Mouse (Mus musculus) large intestine, adult 2 months (tissue): ENCODE measurements around the gene Arf3. TPM values are rescaled to one million over a fixed set of nuclear protein-coding genes. Genes with fewer than 3 reads are reported as not detected.
A peak's percentile ranks its signal among the peaks of the same experiment; 100 is the strongest.
"Not testable (repeated sequence)": the region's sequence is repeated elsewhere in the genome, so short reads cannot be mapped to it uniquely, and the experiment has no call there.

ENCODE experiments used
- DNase-seq: peaks from one replicate; pipeline ENCODE4 v3.0.0-alpha.2; 2012; ENCODE audit warnings: low read depth, low spot score
- WGBS: fragments of 180-500 bp; shearing (Covaris S2); methylation state at CpG from one replicate; pipeline ENCODE4 v1.1.7; 2018; 5-methylcytosine and 5-hydroxymethylcytosine counted together
- polyA plus RNA-seq: library from polyadenylated mRNA; depleted of rRNA; stranded (reverse); fragments of >200 nt; gene quantifications from 2 replicates; pipeline ENCODE4 v1.2.3, GENCODE M21; 2012; rRNA removed

The Arf3 gene
- 99.2 and 104 TPM in 2 replicates for polyA plus RNA-seq

DNA sequence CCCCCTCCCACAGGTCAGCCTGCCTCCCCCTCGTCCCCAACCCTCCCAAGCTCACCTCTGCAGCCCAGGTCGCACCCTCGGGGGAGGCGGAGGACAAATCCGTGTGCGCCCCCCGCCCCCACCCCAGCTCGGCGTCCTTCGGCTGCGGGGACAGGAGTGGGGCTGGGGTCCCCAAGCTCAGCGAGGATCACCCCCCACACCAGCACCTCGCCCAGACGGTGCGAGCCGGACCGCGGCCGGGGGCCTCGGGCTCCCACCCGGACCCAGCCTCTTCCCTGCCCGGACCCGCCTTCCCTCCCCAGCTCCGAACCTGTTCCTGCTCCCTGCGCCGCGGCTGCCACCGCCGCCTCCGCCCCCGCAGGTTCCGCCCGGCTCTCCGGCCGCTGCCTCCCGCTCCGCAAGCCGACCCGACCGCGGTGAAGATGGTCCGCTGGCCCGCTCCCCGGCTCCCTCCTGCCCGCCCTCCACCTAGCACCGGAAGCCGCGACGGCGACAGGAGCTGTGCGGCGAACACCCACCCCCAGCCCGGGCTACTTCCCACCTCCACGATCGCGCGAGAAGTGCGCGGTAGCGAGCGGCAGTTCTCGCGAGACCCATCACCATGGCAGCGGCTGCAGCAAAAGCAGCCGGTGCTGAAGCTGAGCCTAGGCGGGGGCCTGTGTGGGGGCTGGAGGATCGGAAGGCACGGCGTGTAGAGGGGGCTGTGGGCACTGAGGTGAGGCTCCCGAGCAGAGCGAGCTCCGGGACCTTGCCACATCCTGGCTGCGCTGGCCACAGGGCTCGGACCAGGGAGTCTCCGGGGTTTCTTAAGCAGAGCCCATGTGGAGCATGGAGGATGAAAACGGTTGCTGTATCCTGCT lies at the start of gene Arf3:
Gene Arf3, minus strand, starts transcription at position 545 of the 860 bp plus-strand sequence.
- DNase-seq: peak; percentile 76
- 2% methylated on average over 70 of the region's 76 CpGs for WGBS

GRCm38 (mm10) chr15:98810212-98810611 lies 47.2 kb upstream of the Arf3 start:
- WGBS: 78% methylated on average over 6 of the region's 6 CpGs
- not testable (repeated sequence) for DNase-seq

DNA sequence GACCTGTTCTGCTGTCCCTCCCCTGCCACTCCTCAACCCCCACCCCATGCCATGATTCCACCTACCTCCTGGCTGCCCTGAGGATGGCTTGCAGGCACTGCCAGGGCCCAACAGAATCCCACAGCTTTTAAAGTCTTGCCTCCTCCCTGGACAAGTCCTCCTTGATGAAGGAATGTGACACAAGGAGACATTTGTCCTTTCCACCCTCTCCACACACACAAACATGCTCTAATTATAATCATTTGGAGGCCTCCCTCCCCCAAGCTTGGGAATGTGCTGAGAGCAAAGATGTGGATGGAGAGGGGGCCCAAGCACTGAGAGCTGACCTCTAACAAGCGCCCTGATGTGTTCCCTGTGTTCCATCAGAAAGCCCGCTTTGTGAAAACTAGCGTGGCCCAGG lies 46.4 kb upstream of the Arf3 start, which contains the start of gene Ddn:
Gene Ddn, minus strand, starts transcription at position 101 of the 400 bp plus-strand sequence.
- no peak for DNase-seq
- WGBS: 82% methylated on average over 3 of the region's 3 CpGs

GRCm38 (mm10) chr15:98808651-98809134 lies 45.7 kb upstream of the Arf3 start:
- 24% methylated on average over 6 of the region's 6 CpGs for WGBS
- no peak for DNase-seq

- 3% methylated on average over 32 of the region's 34 CpGs for WGBS
- no peak for DNase-seq
Observed at GRCm38 (mm10) chr15:98807895-98808650, 45.1 kb upstream of the Arf3 start.

GRCm38 (mm10) chr15:98806809-98807770 lies 44.1 kb upstream of the Arf3 start:
- no peak for DNase-seq
- 4% methylated on average over 58 of the region's 58 CpGs for WGBS

DNA sequence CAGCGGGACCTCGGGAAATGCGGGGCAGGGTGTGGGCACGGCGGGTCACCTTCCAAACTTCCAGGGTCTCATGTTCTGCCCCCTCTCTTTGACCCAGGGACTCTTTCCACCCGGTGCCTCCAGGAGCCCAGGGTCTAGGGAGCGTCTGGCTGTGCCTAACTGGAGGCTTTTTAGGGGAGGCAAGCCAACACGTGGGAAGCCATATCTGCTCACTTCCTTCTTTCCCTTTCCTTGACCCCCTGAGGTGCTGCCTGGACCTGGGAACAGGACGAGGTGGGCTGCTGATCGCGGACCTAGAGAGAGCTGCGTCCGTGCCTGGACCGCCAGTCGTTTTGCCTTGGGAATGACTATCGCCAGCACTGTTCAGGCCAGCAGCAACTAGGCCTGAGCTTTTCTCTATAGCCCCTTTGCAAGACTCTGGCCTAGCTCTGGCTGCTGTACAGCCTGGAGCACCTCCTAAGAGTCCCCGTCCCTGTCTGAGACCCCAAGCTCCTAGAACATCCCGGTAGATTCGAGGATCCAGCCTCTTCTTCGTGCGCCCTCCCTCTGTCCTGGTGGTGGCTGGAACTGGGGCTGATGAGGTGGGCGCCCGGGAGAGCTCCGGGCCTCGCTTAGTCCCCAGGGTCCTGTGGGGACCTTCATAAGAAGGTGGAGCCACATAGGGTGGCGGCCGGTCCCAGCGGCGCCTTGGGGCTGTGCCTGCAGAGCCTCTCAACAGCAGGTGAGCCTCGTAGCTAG lies 43.2 kb upstream of the Arf3 start:
- WGBS: 36% methylated on average over 30 of the region's 30 CpGs
- no peak for DNase-seq

GRCm38 (mm10) chr15:98805324-98806040 lies 42.5 kb upstream of the Arf3 start:
- DNase-seq: no peak

DNA sequence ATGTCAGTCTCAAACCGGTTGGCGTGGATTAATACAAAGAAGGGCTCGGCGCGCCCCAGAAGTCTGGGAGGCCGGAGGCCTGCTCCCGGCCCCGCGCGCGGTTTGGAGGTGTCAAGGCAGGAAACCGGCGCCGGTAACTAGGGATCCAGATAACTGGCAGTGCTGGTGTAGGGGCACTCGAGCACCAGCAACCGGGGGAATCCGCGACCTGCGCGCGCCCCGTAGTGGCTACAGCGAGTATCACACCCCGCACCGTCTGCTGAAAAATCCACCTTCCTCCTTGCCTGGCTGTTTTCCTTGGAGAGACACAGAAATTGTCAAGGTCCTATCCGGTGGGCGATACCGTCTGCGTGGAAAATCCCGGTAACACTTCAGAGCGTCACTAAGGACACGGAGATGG lies 41.0 kb upstream of the Arf3 start:
- DNase-seq: no peak
- WGBS: 2% methylated on average over 32 of the region's 32 CpGs

More at GRCm38 (mm10) chr15:98805324-98806040, 42.5 kb upstream of the Arf3 start:
- WGBS: 4% methylated on average over 64 of the region's 64 CpGs

GRCm38 (mm10) chr15:98802926-98803325 lies 39.9 kb upstream of the Arf3 start:
- WGBS: 14% methylated on average over 8 of the region's 8 CpGs
- DNase-seq: no peak

- WGBS: 11% methylated on average over 12 of the region's 12 CpGs
- DNase-seq: no peak
Observed at GRCm38 (mm10) chr15:98799396-98799795, 36.4 kb upstream of the Arf3 start.

- DNase-seq: no peak
- 58% methylated on average over 3 of the region's 3 CpGs for WGBS
Observed at GRCm38 (mm10) chr15:98798903-98799302, 35.9 kb upstream of the Arf3 start.

DNA sequence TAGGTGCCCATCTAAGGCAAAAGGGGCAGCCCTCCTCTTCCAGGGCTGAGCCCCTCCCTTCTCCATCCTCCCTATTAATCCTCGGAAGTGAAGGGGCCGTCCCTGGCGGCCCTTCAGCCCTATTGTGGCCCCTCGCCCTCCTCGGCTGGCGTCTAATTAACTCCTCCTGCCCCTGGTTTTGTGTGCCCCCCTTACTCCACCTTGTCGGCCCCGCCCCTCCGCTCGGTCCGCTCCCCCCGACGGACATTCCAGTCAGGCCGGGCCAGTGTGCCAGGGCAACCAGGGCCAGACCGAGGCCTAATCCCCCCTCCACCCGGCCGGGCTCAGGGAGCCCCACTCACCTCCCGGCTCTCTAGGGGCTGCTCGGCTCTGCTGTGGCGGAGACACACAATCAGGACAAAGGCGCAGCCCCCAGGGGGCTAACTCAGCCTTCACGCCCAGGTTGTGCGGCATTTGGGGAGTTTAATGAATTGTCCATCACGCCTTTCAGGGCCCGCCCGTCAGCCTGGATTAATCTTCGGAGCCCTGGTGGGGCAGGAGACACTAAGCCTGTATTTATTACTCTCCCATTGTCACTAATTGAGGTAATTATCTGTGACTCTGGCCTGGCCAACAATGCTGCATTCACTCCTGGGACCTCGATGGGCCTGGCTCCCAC lies 35.0 kb upstream of the Arf3 start:
- 20% methylated on average over 28 of the region's 28 CpGs for WGBS
- no peak for DNase-seq

DNA sequence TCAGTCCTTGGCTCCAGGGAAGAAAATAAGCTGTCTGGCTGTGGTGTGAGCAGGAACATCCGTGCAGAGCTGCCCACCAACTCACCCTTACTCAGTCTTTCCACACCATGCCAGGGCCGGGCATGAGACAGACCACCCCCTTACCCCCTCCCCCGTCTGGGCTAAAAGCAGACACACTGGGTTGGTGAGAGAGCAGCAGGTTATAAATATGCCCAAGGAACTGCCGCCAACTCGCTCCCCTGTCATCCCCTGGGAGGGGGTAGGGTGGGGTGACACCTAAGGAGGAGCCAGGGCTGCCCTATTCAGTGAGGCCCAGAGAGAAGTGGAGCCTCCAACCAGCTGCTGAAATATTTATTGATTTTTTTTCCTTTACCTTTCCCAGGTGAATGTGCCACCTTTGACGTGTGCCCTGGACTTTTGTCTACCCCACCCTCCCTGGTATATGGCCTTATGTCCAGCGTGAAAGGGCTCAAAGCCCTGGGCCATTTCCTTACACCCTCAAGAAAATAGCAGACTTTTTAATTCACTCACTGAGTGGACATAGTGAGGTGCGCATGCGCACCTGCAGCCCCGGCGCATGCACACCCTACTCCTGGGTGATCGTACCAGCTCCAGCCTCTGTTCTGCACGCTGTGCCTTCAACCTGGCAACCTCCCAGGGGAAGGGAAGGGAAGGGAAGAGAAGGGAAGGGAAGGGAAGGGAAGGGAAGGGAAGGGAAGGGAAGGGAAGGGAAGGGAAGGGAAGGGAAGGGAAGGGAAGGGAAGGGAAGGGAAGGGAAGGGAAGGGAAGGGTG lies 34.0 kb upstream of the Arf3 start:
- WGBS: 8% methylated on average over 13 of the region's 13 CpGs
- no peak for DNase-seq

DNA sequence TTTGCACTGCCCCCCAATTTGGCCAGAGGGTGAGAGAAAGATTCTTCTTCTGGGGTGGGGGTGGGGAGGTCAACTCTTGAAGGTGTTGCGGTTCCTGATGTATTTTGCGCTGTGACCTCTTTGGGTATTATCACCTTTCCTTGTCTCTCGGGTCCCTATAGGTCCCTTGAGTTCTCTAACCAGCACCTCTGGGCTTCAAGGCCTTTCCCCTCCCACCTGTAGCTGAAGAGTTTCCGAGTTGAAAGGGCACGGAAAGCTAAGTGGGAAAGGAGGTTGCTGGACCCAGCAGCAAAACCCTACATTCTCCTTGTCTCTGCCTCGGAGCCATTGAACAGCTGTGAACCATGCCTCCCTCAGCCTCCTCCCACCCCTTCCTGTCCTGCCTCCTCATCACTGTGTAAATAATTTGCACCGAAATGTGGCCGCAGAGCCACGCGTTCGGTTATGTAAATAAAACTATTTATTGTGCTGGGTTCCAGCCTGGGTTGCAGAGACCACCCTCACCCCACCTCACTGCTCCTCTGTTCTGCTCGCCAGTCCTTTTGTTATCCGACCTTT lies 30.2 kb upstream of the Arf3 start:
- 5% methylated on average over 13 of the region's 13 CpGs for WGBS
- no peak for DNase-seq

- DNase-seq: no peak
- WGBS: 2% methylated on average over 74 of the region's 75 CpGs
Observed at GRCm38 (mm10) chr15:98792233-98793020, 29.4 kb upstream of the Arf3 start.
